8 mouse cellular contexts compared by ENCODE assay signal in the genomic region with DNA sequence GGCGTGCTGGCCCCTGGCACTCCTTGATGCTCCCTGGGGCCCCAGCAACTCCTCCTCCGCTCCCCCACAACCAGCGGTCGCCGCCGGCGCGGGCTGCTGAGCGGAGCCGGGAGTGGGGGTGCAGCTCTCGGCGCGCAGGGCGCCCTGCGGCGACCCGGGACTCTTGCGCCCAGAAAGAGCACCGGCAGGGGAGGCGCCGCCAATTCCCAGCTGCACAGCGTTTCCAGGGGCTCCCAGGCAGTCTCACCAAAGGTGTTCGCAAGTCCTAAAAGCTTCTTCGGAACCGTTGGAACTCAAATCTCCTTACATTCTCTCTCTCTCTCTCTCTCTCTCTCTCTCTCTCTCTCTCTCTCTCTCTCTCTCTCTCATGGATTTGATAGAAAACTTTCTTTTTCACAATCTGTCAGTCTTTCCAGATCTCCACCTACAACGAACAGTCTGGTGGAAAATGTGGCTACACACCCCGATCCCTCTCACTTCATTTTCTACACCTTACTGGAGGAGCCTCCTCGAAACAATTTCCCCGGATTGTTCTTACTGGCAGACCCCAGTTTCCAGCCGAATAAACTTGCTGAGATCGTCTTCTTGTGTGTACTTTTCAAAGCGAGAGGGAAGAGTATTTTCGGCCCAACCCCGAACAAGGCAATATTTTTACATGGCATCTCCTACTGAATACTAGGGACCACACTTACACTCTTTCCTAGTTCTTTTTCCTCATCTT. TPM values are rescaled to one million over a fixed set of nuclear protein-coding genes. Genes with fewer than 3 reads are reported as not detected.
A peak's percentile ranks its signal among the peaks of the same experiment; 100 is the strongest.
DNase-seq lines count a peak whose midpoint lies in the region; ATAC-seq and TF ChIP-seq lines count a peak whose summit lies in the region.

No protein-coding gene starts in this region.

- in situ Hi-C loops in Patski (cut with MboI; ENCODE audit: low pct_unique_long_range_greater_than_20kb): no loop called here

- CTCF ChIA-PET in Patski (lab: Charles Lee): no interaction called here

- H3K9me3 ChIP-seq in kidney, embryonic 14.5 days (ENCODE audit: control insufficient read depth, low read length): no peaks in the 10 kb centered on the region
- H3K9me3 ChIP-seq in forebrain, postnatal 0 days (ENCODE audit: low read length): no peaks in the 10 kb centered on the region
- no peaks in the 10 kb centered on the region for H3K9me3 ChIP-seq in kidney, postnatal 0 days (replicated peaks; ENCODE audit: low read length)
- H3K9me3 ChIP-seq in neural tube, embryonic 12.5 days: no peaks in the 10 kb centered on the region

- ATAC-seq in kidney, embryonic 14.5 days (ENCODE audit: low FRiP score, low TSS enrichment): no peak; the same call in none of the 2 replicates
- ATAC-seq in Patski: peak; percentile 63
- ATAC-seq in forebrain, postnatal 0 days: no peak
- no peak for ATAC-seq in kidney, postnatal 0 days (replicated peaks; ENCODE audit: low FRiP score, low read depth)
- no peak for ATAC-seq in neural tube, embryonic 12.5 days (ENCODE audit: low FRiP score, low read depth)

- peak overlapping the region; percentile 48 for H3K4me3 ChIP-seq in kidney, embryonic 14.5 days (ENCODE audit: low read length)
- peak overlapping the region; percentile 45 for H3K4me3 ChIP-seq in forebrain, postnatal 0 days (ENCODE audit: low read depth, low read length)
- H3K4me3 ChIP-seq in kidney, postnatal 0 days (replicated peaks; ENCODE audit: low read depth, low read length): peak overlapping the region; percentile 44
- peak overlapping the region; percentile 43 for H3K4me3 ChIP-seq in neural tube, embryonic 12.5 days

- POLR2A ChIA-PET in Patski (lab: Charles Lee): interaction anchor here (0.7 kb wide), 1 partner anchor 709 kb away, joined by 4 read pairs; no protein-coding TSS in a partner anchor

- H3K4me2 ChIP-seq in kidney, embryonic 14.5 days (replicated peaks; ENCODE audit: low read depth, low read length): peak overlapping the region; percentile 88
- H3K4me2 ChIP-seq in forebrain, postnatal 0 days (ENCODE audit: low read depth): peak overlapping the region; percentile 65
- H3K4me2 ChIP-seq in kidney, postnatal 0 days (ENCODE audit: low read length): peak overlapping the region; percentile 85
- H3K4me2 ChIP-seq in neural tube, embryonic 12.5 days (replicated peaks): peak overlapping the region; percentile 83

- TF ChIP-seq CTCF in Patski (IDR thresholded peaks at IDR 0.05): no peak
- no peak for TF ChIP-seq CTCF in forebrain, postnatal 0 days (IDR thresholded peaks at IDR 0.05; ENCODE audit: low read depth)
- no peak for TF ChIP-seq CTCF in kidney, postnatal 0 days (IDR thresholded peaks at IDR 0.05; ENCODE audit: low read depth)

- H3K4me1 ChIP-seq in kidney, embryonic 14.5 days (ENCODE audit: control insufficient read depth, insufficient read depth, low read length): peaks cover 14% of the 10 kb centered on the region; the same call in 1 of the 2 replicates
- H3K4me1 ChIP-seq in forebrain, postnatal 0 days (ENCODE audit: insufficient read depth): 0 out of 2 replicates have a peak, but pooled peaks cover under 1% of the 10 kb centered on the region
- peaks cover 20% of the 10 kb centered on the region; the same call in 1 of the 2 replicates for H3K4me1 ChIP-seq in kidney, postnatal 0 days (replicated peaks; ENCODE audit: insufficient read depth, low read length)
- peaks cover 31% of the 10 kb centered on the region for H3K4me1 ChIP-seq in neural tube, embryonic 12.5 days

- no peak for DNase-seq in kidney, adult 8-10 months
- no peak for DNase-seq in Patski (ENCODE audit: low read depth, low spot score)
- DNase-seq in forebrain, postnatal 0 days: peak; percentile 68
- peak; percentile 42 for DNase-seq in kidney, postnatal 0 days (ENCODE audit: low spot score)
- DNase-seq in cerebellum, adult 8-10 months: no peak
- no peak for DNase-seq in adrenal gland, postnatal 14 days

- peaks cover 88% of the 10 kb centered on the region for H3K27me3 ChIP-seq in kidney, embryonic 14.5 days (ENCODE audit: control insufficient read depth, insufficient read depth, low read length)
- H3K27me3 ChIP-seq in Patski: no peaks in the 10 kb centered on the region
- H3K27me3 ChIP-seq in forebrain, postnatal 0 days (ENCODE audit: insufficient read depth, low read length): peaks cover 31% of the 10 kb centered on the region
- H3K27me3 ChIP-seq in kidney, postnatal 0 days (ENCODE audit: insufficient read depth, low read length): peaks cover 72% of the 10 kb centered on the region
- H3K27me3 ChIP-seq in neural tube, embryonic 12.5 days (replicated peaks): peaks cover 95% of the 10 kb centered on the region

- H3K9ac ChIP-seq in kidney, embryonic 14.5 days (ENCODE audit: low read depth, low read length): no peak overlapping the region
- peak overlapping the region; percentile 47 for H3K9ac ChIP-seq in forebrain, postnatal 0 days
- H3K9ac ChIP-seq in kidney, postnatal 0 days (ENCODE audit: low read depth, low read length): no peak overlapping the region
- peak overlapping the region; percentile 42; the same call in 1 of the 2 replicates for H3K9ac ChIP-seq in neural tube, embryonic 12.5 days

- WGBS in kidney, embryonic 14.5 days: under 1% methylated on average over 34 of the region's 34 CpGs
- WGBS in forebrain, postnatal 0 days: 3% methylated on average over 33 of the region's 34 CpGs
- WGBS in kidney, postnatal 0 days: under 1% methylated on average over 34 of the region's 34 CpGs
- WGBS in neural tube, embryonic 12.5 days: under 1% methylated on average over 34 of the region's 34 CpGs

- H3K27ac ChIP-seq in kidney, embryonic 14.5 days (ENCODE audit: low read depth, low read length): no peak overlapping the region
- H3K27ac ChIP-seq in forebrain, postnatal 0 days (ENCODE audit: low read depth, low read length): peak overlapping the region; percentile 73
- no peak overlapping the region for H3K27ac ChIP-seq in kidney, postnatal 0 days
- no peak overlapping the region for H3K27ac ChIP-seq in neural tube, embryonic 12.5 days

- no peaks in the 10 kb centered on the region for H3K36me3 ChIP-seq in kidney, embryonic 14.5 days (ENCODE audit: control insufficient read depth, insufficient read depth, low read length)
- H3K36me3 ChIP-seq in forebrain, postnatal 0 days (ENCODE audit: insufficient read depth): no peaks in the 10 kb centered on the region
- H3K36me3 ChIP-seq in kidney, postnatal 0 days (ENCODE audit: insufficient read depth, low read length): no peaks in the 10 kb centered on the region
- no peaks in the 10 kb centered on the region for H3K36me3 ChIP-seq in neural tube, embryonic 12.5 days

RNA-seq across cellular contexts. Expression of a gene that starts 0.5 kb away (rescaled TPM):
- polyA plus RNA-seq in kidney, embryonic 14.5 days (2014; fragmentation: Nextera tagmentation; extraction: Ambion mirVana): not detected in 2 replicates
- polyA plus RNA-seq in Patski (2021): 3.4 TPM
- 2.3 and 3.9 TPM in 2 replicates for total RNA-seq in forebrain, postnatal 0 days (2014; rRNA removed)
- 5.7 and 5.9 TPM in 2 replicates for polyA plus RNA-seq in forebrain, postnatal 0 days (2015; fragmentation: Nextera tagmentation; extraction: Ambion mirVana)
- polyA plus RNA-seq in kidney, postnatal 0 days (2015; fragmentation: Nextera tagmentation; extraction: Ambion mirVana): not detected in 2 replicates
- not detected in 2 replicates for polyA plus RNA-seq in neural tube, embryonic 12.5 days (2016; fragmentation: Nextera tagmentation; extraction: Ambion mirVana)
- not detected in 2 replicates for total RNA-seq in adrenal gland, postnatal 14 days (2021)

Comparison
In these comparisons a context has a peak if more than half of its experiments do, and no peak if none do; other contexts are left out.
1. DNase-seq: peak in forebrain, postnatal 0 days (single experiment) and kidney, postnatal 0 days (single experiment); none in kidney, adult 8-10 months (0 of 2), Patski (single experiment), cerebellum, adult 8-10 months (single experiment) and adrenal gland, postnatal 14 days (single experiment).
2. H3K9ac ChIP-seq: peak in forebrain, postnatal 0 days (single experiment) and neural tube, embryonic 12.5 days (single experiment); none in kidney, embryonic 14.5 days (single experiment) and kidney, postnatal 0 days (single experiment).
3. Peak in every context shown above with its lines, with median percentiles within 50 percentile points of each other: H3K4me2 ChIP-seq and H3K4me3 ChIP-seq.